Mouse (Mus musculus): Measurements from ENCODE around the gene Ints13. TPM values are rescaled to one million over a fixed set of nuclear protein-coding genes. Genes with fewer than 3 reads are reported as not detected.

The Ints13 gene
- polyA plus RNA-seq, 2 experiments from 2014 or later, result 53.1 to 58.5 TPM

Other genes with a start within 250 kb of the Ints13 start
- 10 to 100 TPM; 69.7 to 84.1 TPM for gene Itpr2, start 75.6 kb downstream of the Ints13 start, polyA plus RNA-seq (2017; shearing (Covaris generic))
- 100 to 1,000 TPM; 107 to 113 TPM for gene Fgfr1op2, start 632 bp downstream of the Ints13 start, polyA plus RNA-seq (2017; shearing (Covaris generic))
- gene Med21, start 64.7 kb upstream of the Ints13 start, polyA plus RNA-seq (2017; shearing (Covaris generic)), result 10 to 100 TPM; 54.1 to 67.2 TPM
- gene Tm7sf3, start 65.0 kb upstream of the Ints13 start, polyA plus RNA-seq (2017; shearing (Covaris generic)), result 1 to 10 TPM; 3.8 to 4.2 TPM
- gene Stk38l, start 147.2 kb upstream of the Ints13 start, polyA plus RNA-seq (2017; shearing (Covaris generic)), result 10 to 100 TPM; 18.7 to 19.9 TPM
- 1 to 10 TPM; 1.3 to 1.7 TPM for gene Arntl2, start 218.2 kb upstream of the Ints13 start, polyA plus RNA-seq (2017; shearing (Covaris generic))

All from CD4-positive, CD25-positive, alpha-beta regulatory T cell, adult 4 months (primary cell).